Mouse (Mus musculus) lung, adult 2 months (tissue): ENCODE results near the gene Rrnad1. TPM values are rescaled to one million over a fixed set of nuclear protein-coding genes. Genes with fewer than 3 reads are reported as not detected.

Experiments
- DNase-seq: peaks from one replicate; pipeline ENCODE4 v3.0.0; 2022
- H3K4me1 ChIP-seq: fragments of 200-500 bp; 2 replicates; pipeline ENCODE4 v1.6.1; 2011; ENCODE audit warnings: low read length; ENCODE audit not compliant: control insufficient read depth, insufficient read depth
- H3K4me3 ChIP-seq: fragments of 200-500 bp; replicated peaks from 2 replicates; pipeline ENCODE3; 2011; ENCODE audit warnings: low read depth, mild to moderate bottlenecking, control low read depth, low read length; ENCODE audit errors: extremely low read depth
- CTCF ChIP-seq: fragments of 200-500 bp; IDR thresholded peaks from 2 replicates; pipeline ENCODE4 v1.5.1; 2011; ENCODE audit warnings: mild to moderate bottlenecking, low read length, control low read depth; ENCODE audit not compliant: insufficient read depth
- POLR2A ChIP-seq: fragments of 200-500 bp; IDR thresholded peaks from 2 replicates; pipeline ENCODE4 v1.6.1; 2011; ENCODE audit warnings: low read depth, mild to moderate bottlenecking, control low read depth, low read length, borderline replicate concordance; ENCODE audit errors: extremely low read depth
- WGBS: fragments of 180-500 bp; shearing (Covaris S2); methylation state at CpG from one replicate; pipeline ENCODE4 v1.1.7; 2018; 5-methylcytosine and 5-hydroxymethylcytosine counted together
- polyA plus RNA-seq: library from polyadenylated mRNA; depleted of rRNA; stranded (reverse); fragments of >200 nt; gene quantifications from 2 replicates; pipeline ENCODE4 v1.2.3, GENCODE M21; 2012

The Rrnad1 gene
- polyA plus RNA-seq, 1 experiment, result 29.7 TPM

- TF ChIP-seq POLR2A (peak; percentile 96), CTCF (no peak)
- peak within 1 kb of the TSS; percentile 74 for H3K4me3 ChIP-seq
- WGBS, result under 1% methylated on average over 44 of the region's 44 CpGs
- peaks cover 9% of the 10 kb centered on the region for H3K4me1 ChIP-seq
- peak; percentile 59 for DNase-seq
Measured at GRCm38 (mm10) chr3:87970939-87971488, 40.5 kb upstream of the Rrnad1 start, which contains the start of gene Nes. Gene Nes, plus strand, starts transcription at chr3:87971078.

- Histone ChIP-seq H3K4me1 (peaks cover 9% of the 10 kb centered on the region), H3K4me3 (peak overlapping the region; percentile 54)
- TF ChIP-seq CTCF (peak; percentile 36; the same call in 1 of the 2 replicates), POLR2A (no peak)
- DNase-seq, result peak; percentile 57
- WGBS, result 2% methylated on average over 21 of the region's 21 CpGs
Measured at GRCm38 (mm10) chr3:87970184-87970938, 39.8 kb upstream of the Rrnad1 start.

- DNase-seq, result peak; percentile 74
- TF ChIP-seq CTCF, result peak; percentile 98
- no peak for TF ChIP-seq POLR2A
- H3K4me1 ChIP-seq, result no peaks in the 10 kb centered on the region
- WGBS, result 2% methylated on average over 27 of the region's 27 CpGs
- H3K4me3 ChIP-seq, result peak overlapping the region; percentile 65
Measured at GRCm38 (mm10) chr3:87960586-87961191, 30.2 kb upstream of the Rrnad1 start.

GRCm38 (mm10) chr3:87960191-87960585 lies 29.7 kb upstream of the Rrnad1 start:
- TF ChIP-seq POLR2A, result no peak
- TF ChIP-seq CTCF, result no peak
- H3K4me3 ChIP-seq, result no peak overlapping the region
- H3K4me1 ChIP-seq, result no peaks in the 10 kb centered on the region
- no peak for DNase-seq
- WGBS, result 20% methylated on average over 10 of the region's 10 CpGs

GRCm38 (mm10) chr3:87959371-87959770 lies 28.9 kb upstream of the Rrnad1 start:
- Histone ChIP-seq H3K4me3 (no peak overlapping the region), H3K4me1 (no peaks in the 10 kb centered on the region)
- DNase-seq, result no peak
- no peak for TF ChIP-seq CTCF
- no peak for TF ChIP-seq POLR2A
- 75% methylated on average over 7 of the region's 7 CpGs for WGBS

- no peak overlapping the region for H3K4me3 ChIP-seq
- 53% methylated on average over 1 of the region's 1 CpGs for WGBS
- no peaks in the 10 kb centered on the region for H3K4me1 ChIP-seq
- no peak for TF ChIP-seq POLR2A
- no peak for TF ChIP-seq CTCF
- DNase-seq, result no peak
Measured at GRCm38 (mm10) chr3:87958967-87959366, 28.4 kb upstream of the Rrnad1 start.

GRCm38 (mm10) chr3:87958476-87958875 lies 28.0 kb upstream of the Rrnad1 start:
- H3K4me3 ChIP-seq, result no peak overlapping the region
- no peaks in the 10 kb centered on the region for H3K4me1 ChIP-seq
- WGBS, result 45% methylated on average over 4 of the region's 4 CpGs
- TF ChIP-seq CTCF (no peak), POLR2A (no peak)
- no peak for DNase-seq

- WGBS, result 46% methylated on average over 1 of the region's 1 CpGs
Measured at GRCm38 (mm10) chr3:87958056-87958455, 27.5 kb upstream of the Rrnad1 start.

GRCm38 (mm10) chr3:87952440-87952839 lies 21.9 kb upstream of the Rrnad1 start:
- 20% methylated on average over 5 of the region's 5 CpGs for WGBS
- DNase-seq, result no peak
- no peak overlapping the region for H3K4me3 ChIP-seq
- no peaks in the 10 kb centered on the region for H3K4me1 ChIP-seq
- TF ChIP-seq CTCF, result no peak
- TF ChIP-seq POLR2A, result no peak

More at GRCm38 (mm10) chr3:87958056-87958455, 27.5 kb upstream of the Rrnad1 start:
- no peak overlapping the region for H3K4me3 ChIP-seq
- no peak for TF ChIP-seq CTCF
- no peak for TF ChIP-seq POLR2A
- DNase-seq, result no peak
- no peaks in the 10 kb centered on the region for H3K4me1 ChIP-seq

- no peak for DNase-seq
- no peaks in the 10 kb centered on the region for H3K4me1 ChIP-seq
- 20% methylated on average over 12 of the region's 12 CpGs for WGBS
- no peak overlapping the region for H3K4me3 ChIP-seq
- TF ChIP-seq POLR2A (no peak), CTCF (no peak)
Measured at GRCm38 (mm10) chr3:87951946-87952345, 21.4 kb upstream of the Rrnad1 start.
